Mouse (Mus musculus) megakaryocyte, embryonic 14.5 days (primary cell): ENCODE measurements around the gene Higd1b. TPM values are rescaled to one million over a fixed set of nuclear protein-coding genes. Genes with fewer than 3 reads are reported as not detected.
A peak's percentile ranks its signal among the peaks of the same experiment; 100 is the strongest.

ENCODE experiments used
- H3K27me3 ChIP-seq: replicated peaks from 2 replicates; pipeline ENCODE3; 2012; ENCODE audit warnings: inconsistent platforms
- H3K36me3 ChIP-seq: replicated peaks from 2 replicates; pipeline ENCODE3; 2012; ENCODE audit warnings: low read length, inconsistent platforms, mixed read lengths
- H3K4me1 ChIP-seq: 2 replicates; pipeline ENCODE4 v1.6.1; 2012; ENCODE audit warnings: inconsistent platforms
- H3K4me3 ChIP-seq: replicated peaks from 2 replicates; pipeline ENCODE3; 2012; ENCODE audit warnings: moderate library complexity, mild to moderate bottlenecking, inconsistent platforms
- H3K9me3 ChIP-seq: 2 replicates; pipeline ENCODE4 v1.6.1; 2012; ENCODE audit warnings: inconsistent platforms
- FLI1 ChIP-seq: IDR thresholded peaks from 2 replicates; pipeline ENCODE4 v1.6.1; 2012; ENCODE audit warnings: low read length, inconsistent platforms, mixed read lengths
- GATA1 ChIP-seq: IDR thresholded peaks from 3 replicates; pipeline ENCODE4 v1.6.1; 2012; ENCODE audit warnings: mixed read lengths, low read length, inconsistent platforms, borderline replicate concordance
- polyA plus RNA-seq: library from polyadenylated mRNA; stranded (reverse); fragments of >175 nt; gene quantifications from 2 replicates; pipeline ENCODE4 v1.2.3, GENCODE M21; 2012; ENCODE audit warnings: low replicate concordance; ENCODE audit not compliant: insufficient read depth

Higd1b gene
- not detected in 2 replicates for polyA plus RNA-seq

- TF ChIP-seq FLI1 (no peak), GATA1 (no peak)
- peaks cover 47% of the 10 kb centered on the region for H3K36me3 ChIP-seq
- no peaks in the 10 kb centered on the region for H3K4me1 ChIP-seq
- no peaks in the 10 kb centered on the region for H3K9me3 ChIP-seq
- no peak within 1 kb of the TSS for H3K4me3 ChIP-seq
- peaks cover 25% of the 10 kb centered on the region for H3K27me3 ChIP-seq
These were observed at the start of gene Higd1b for GRCm38 (mm10) chr11:102835549-102835948. Higd1b (plus strand) TSS chr11:102835849.

- Histone ChIP-seq H3K9me3 (no peaks in the 10 kb centered on the region), H3K4me1 (no peaks in the 10 kb centered on the region; the same call in 1 of the 2 replicates), H3K4me3 (no peak overlapping the region), H3K36me3 (no peaks in the 10 kb centered on the region), H3K27me3 (peaks cover 58% of the 10 kb centered on the region)
- TF ChIP-seq GATA1: no peak
These were observed 47.9 kb upstream of the Higd1b start for GRCm38 (mm10) chr11:102787688-102788177.

GRCm38 (mm10) chr11:102791682-102792445 lies 43.8 kb upstream of the Higd1b start:
- H3K27me3 ChIP-seq: peaks cover 54% of the 10 kb centered on the region

GRCm38 (mm10) chr11:102794157-102794556 lies 41.5 kb upstream of the Higd1b start:
- Histone ChIP-seq H3K4me3 (no peak overlapping the region), H3K27me3 (peaks cover 50% of the 10 kb centered on the region), H3K9me3 (no peaks in the 10 kb centered on the region), H3K4me1 (no peaks in the 10 kb centered on the region; the same call in 1 of the 2 replicates), H3K36me3 (no peaks in the 10 kb centered on the region)
- TF ChIP-seq GATA1 (no peak), FLI1 (no peak)

More at GRCm38 (mm10) chr11:102791682-102792445, 43.8 kb upstream of the Higd1b start:
- TF ChIP-seq GATA1: no peak
- TF ChIP-seq FLI1: no peak
- Histone ChIP-seq H3K36me3 (no peaks in the 10 kb centered on the region), H3K4me1 (no peaks in the 10 kb centered on the region; the same call in 1 of the 2 replicates), H3K9me3 (no peaks in the 10 kb centered on the region), H3K4me3 (no peak overlapping the region)

GRCm38 (mm10) chr11:102803453-102803852 lies 32.2 kb upstream of the Higd1b start:
- H3K36me3 ChIP-seq: no peaks in the 10 kb centered on the region
- TF ChIP-seq FLI1 (no peak), GATA1 (no peak)
- no peaks in the 10 kb centered on the region for H3K9me3 ChIP-seq
- H3K4me1 ChIP-seq: no peaks in the 10 kb centered on the region
- peaks cover 55% of the 10 kb centered on the region for H3K27me3 ChIP-seq
- H3K4me3 ChIP-seq: no peak overlapping the region

GRCm38 (mm10) chr11:102808246-102808645 lies 27.4 kb upstream of the Higd1b start:
- Histone ChIP-seq H3K36me3 (no peaks in the 10 kb centered on the region), H3K27me3 (peaks cover 59% of the 10 kb centered on the region), H3K4me1 (no peaks in the 10 kb centered on the region), H3K9me3 (no peaks in the 10 kb centered on the region), H3K4me3 (no peak overlapping the region)
- TF ChIP-seq GATA1 (no peak), FLI1 (no peak)

- no peaks in the 10 kb centered on the region for H3K9me3 ChIP-seq
- H3K4me3 ChIP-seq: no peak overlapping the region
- peaks cover 62% of the 10 kb centered on the region for H3K27me3 ChIP-seq
- TF ChIP-seq GATA1 (no peak), FLI1 (no peak)
- no peaks in the 10 kb centered on the region for H3K36me3 ChIP-seq
- H3K4me1 ChIP-seq: no peaks in the 10 kb centered on the region
These were observed 24.7 kb upstream of the Higd1b start for GRCm38 (mm10) chr11:102810721-102811485.

- peaks cover 15% of the 10 kb centered on the region for H3K4me1 ChIP-seq
- H3K36me3 ChIP-seq: no peaks in the 10 kb centered on the region
- H3K4me3 ChIP-seq: no peak overlapping the region
- peaks cover 77% of the 10 kb centered on the region for H3K27me3 ChIP-seq
- no peaks in the 10 kb centered on the region for H3K9me3 ChIP-seq
- TF ChIP-seq GATA1 (no peak), FLI1 (no peak)
These were observed 20.8 kb upstream of the Higd1b start for GRCm38 (mm10) chr11:102814881-102815280.

GRCm38 (mm10) chr11:102818121-102819020 lies 17.3 kb upstream of the Higd1b start:
- Histone ChIP-seq H3K4me3 (peak overlapping the region; percentile 84), H3K27me3 (peaks cover 85% of the 10 kb centered on the region), H3K36me3 (no peaks in the 10 kb centered on the region), H3K9me3 (peaks cover 3% of the 10 kb centered on the region; the same call in 1 of the 2 replicates), H3K4me1 (peaks cover 15% of the 10 kb centered on the region)
- TF ChIP-seq GATA1 (no peak), FLI1 (no peak)
